Mouse (Mus musculus) heart, postnatal 4 days (tissue): ENCODE results near the gene Prl3d3. TPM values are rescaled to one million over a fixed set of nuclear protein-coding genes. Genes with fewer than 3 reads are reported as not detected.
"Not testable (repeated sequence)": the region's sequence is repeated elsewhere in the genome, so short reads cannot be mapped to it uniquely, and the experiment has no call there.

Experiments
- DNase-seq: peaks from one replicate; pipeline ENCODE4 v3.0.0; 2021
- total RNA-seq, 2 experiments: library from RNA; stranded (reverse); gene quantifications; 2 replicates each; pipeline ENCODE4 v1.2.3; 2021

Gene Prl3d3
- total RNA-seq, result not detected

GRCm38 (mm10) chr13:27156490-27156889 is at the start of gene Prl3d3:
Gene Prl3d3 (plus strand): TSS chr13:27156790.
- DNase-seq, result not testable (repeated sequence)

GRCm38 (mm10) chr13:27121398-27121797 is 35.2 kb upstream of the Prl3d3 start, which contains the start of gene Prl3d2:
Gene Prl3d2 (plus strand): TSS chr13:27121698.
- DNase-seq, result not testable (repeated sequence)

GRCm38 (mm10) chr13:27148264-27148663 is 8.3 kb upstream of the Prl3d3 start:
- DNase-seq, result no peak

- no peak for DNase-seq
Observed at GRCm38 (mm10) chr13:27196359-27196758, 39.8 kb downstream of the Prl3d3 start, which contains the start of gene Prl3c1. Gene Prl3c1 (plus strand): TSS chr13:27196659.

Other genes with a start within 250 kb of the Prl3d3 start
- gene Prl, start 99.2 kb upstream of the Prl3d3 start, total RNA-seq, result not detected
- not detected for gene Prl3d1, start 62.6 kb upstream of the Prl3d3 start, total RNA-seq
- not detected for gene Prl3d2, start 35.1 kb upstream of the Prl3d3 start, total RNA-seq
- not detected for gene Prl3c1, start 39.9 kb downstream of the Prl3d3 start, total RNA-seq
- not detected for gene Prl3b1, start 85.1 kb downstream of the Prl3d3 start, total RNA-seq
- not detected for gene Prl3a1, start 102.6 kb downstream of the Prl3d3 start, total RNA-seq
- gene Prl6a1, start 155.8 kb downstream of the Prl3d3 start, total RNA-seq, result not detected
- gene Prl8a2, start 188.9 kb downstream of the Prl3d3 start, total RNA-seq, result not detected
- not detected for gene Prl2b1, start 234.1 kb downstream of the Prl3d3 start, total RNA-seq